Mouse (Mus musculus): ENCODE results near the gene Cmas. TPM values are rescaled to one million over a fixed set of nuclear protein-coding genes. Genes with fewer than 3 reads are reported as not detected.

Gene Cmas
- polyA plus RNA-seq, 1 experiment from 2014 or later, result 57.4 TPM

DNA sequence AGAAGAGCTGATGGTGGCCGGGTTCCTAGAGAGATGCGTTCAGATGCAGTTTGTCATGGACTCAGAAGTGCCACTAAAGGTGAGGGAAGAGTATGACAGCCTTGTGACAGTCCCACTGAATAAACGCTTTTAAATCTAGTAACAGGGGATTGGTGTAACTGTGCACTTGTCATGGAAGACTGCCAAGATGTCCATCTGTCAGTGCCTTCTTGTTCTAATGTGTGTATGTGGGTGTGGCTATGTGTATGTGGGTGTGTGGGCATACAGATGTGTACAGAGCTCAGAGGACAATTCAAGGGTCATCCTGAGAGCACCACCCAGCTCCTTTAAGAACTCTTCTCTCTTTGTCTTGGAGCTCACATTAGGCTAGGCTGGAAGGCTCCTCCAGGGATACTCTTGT lies 59.0 kb downstream of the Cmas start:
- H3K36me3 ChIP-seq (ENCODE audit: inconsistent target), result no peaks in the 10 kb centered on the region
- no peak overlapping the region for H3K27ac ChIP-seq
- H3K79me2 ChIP-seq (ENCODE audit: inconsistent target), result no peaks in the 10 kb centered on the region
- H3K4me3 ChIP-seq (ENCODE audit: inconsistent target), result no peak overlapping the region
- WGBS (ENCODE audit: missing documents), result 86% methylated on average over 3 of the region's 3 CpGs

DNA sequence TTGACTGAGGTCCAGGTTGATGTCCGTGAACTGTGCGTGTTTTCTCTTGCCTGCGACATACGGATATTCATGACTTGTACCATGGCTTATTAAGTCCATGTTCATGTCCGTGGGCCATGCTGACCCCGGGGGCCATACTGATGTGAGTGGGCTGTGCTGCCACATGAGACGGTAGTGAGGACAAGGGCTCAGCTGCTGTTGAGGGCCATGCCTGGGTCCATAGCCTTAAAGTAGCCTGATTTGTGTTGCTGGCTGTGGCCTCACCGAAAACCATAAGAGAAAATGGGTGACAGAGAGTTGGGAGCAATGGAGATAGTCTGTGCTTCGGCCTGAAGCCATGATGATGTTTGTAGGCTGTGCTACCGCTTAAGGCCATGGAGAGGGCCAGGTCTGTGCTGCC lies 61.8 kb downstream of the Cmas start:
- H3K79me2 ChIP-seq (ENCODE audit: inconsistent target), result no peaks in the 10 kb centered on the region
- H3K36me3 ChIP-seq (ENCODE audit: inconsistent target), result no peaks in the 10 kb centered on the region
- no peak overlapping the region for H3K4me3 ChIP-seq (ENCODE audit: inconsistent target)
- 97% methylated on average over 10 of the region's 10 CpGs for WGBS (ENCODE audit: missing documents)
- no peak overlapping the region for H3K27ac ChIP-seq

DNA sequence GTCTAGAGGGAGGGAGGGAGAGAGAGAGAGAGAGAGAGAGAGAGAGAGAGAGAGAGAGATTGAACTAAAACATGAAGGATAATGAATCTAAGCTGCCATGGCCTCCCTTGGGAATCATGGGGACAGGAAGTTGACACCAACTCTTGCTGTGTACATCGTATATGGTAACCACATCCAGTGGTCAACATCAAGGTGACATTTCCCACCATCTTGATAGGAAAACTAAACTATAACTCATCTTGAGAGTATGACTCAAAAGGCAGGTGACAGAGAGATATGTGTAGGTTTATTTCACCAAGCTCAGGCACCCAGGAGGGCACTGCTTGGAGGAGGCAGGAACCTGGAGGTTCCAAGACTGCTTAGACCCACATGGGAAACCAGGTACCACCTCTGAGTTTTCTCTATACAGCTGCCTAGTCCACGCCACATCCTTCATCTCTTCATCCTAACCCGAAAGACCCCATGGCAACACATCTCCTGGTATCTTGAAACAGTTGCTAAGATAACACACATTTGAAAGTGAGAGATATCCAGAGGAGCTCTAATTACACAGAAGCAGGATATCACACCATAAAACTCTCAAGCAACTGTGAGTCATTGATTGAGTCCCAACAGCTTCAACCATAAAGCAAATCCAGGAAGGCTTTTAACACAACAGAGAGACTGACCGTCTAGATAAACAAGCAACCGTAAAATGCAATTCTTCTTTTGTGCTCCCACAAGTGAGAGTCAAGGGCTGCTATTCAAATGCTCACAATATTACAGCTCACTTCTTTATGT lies 66.7 kb downstream of the Cmas start:
- 98% methylated on average over 5 of the region's 5 CpGs for WGBS (ENCODE audit: missing documents)
- no peaks in the 10 kb centered on the region for H3K79me2 ChIP-seq (ENCODE audit: inconsistent target)

More for the DNA sequence above, 66.7 kb downstream of the Cmas start:
- Histone ChIP-seq H3K4me3 (ENCODE audit: inconsistent target) (no peak overlapping the region), H3K36me3 (ENCODE audit: inconsistent target) (no peaks in the 10 kb centered on the region), H3K27ac (no peak overlapping the region)

Other genes starting within 250 kb of the Cmas start
- gene Ldhb, start 248.7 kb upstream of the Cmas start, polyA plus RNA-seq (2018), result 4.8 to 7.8 TPM (median 7.2 TPM) in 3 replicates
- gene Kcnj8, start 185.1 kb upstream of the Cmas start, polyA plus RNA-seq (2018), result not detected in 3 replicates
- gene Abcc9, start 54.4 kb upstream of the Cmas start, polyA plus RNA-seq (2018), result not detected in 3 replicates
- gene Sult6b2, start 47.8 kb downstream of the Cmas start, polyA plus RNA-seq (2018), result not detected in 3 replicates
- 0.02 to 0.13 TPM (median 0.11 TPM) in 3 replicates for gene St8sia1, start 207.8 kb downstream of the Cmas start, polyA plus RNA-seq (2018)